15 mouse cellular contexts compared by ENCODE assay signal in genomic region chr9:60182371-60182770, GRCm38 (mm10).
"Had no signal": no experiment of that assay in that cellular context is flagged by ENCODE, and none has a peak within 500 bp of the region (broad histone marks: within the 10 kb centered on the region; RNA-seq: fewer than 3 reads in every experiment).

No protein-coding gene starts in this region.

- H3K27me3 ChIP-seq: limb, embryonic 12.5 days; limb, embryonic 15.5 days; liver, embryonic 12.5 days; liver, embryonic 15.5 days had no signal

- H3K36me3 ChIP-seq: limb, embryonic 12.5 days; limb, embryonic 15.5 days; liver, embryonic 12.5 days; liver, embryonic 15.5 days had no signal

- H3K27ac ChIP-seq: kidney, postnatal 0 days; layer of hippocampus, adult 2 months; left cerebral cortex, adult 2 months; limb, embryonic 12.5 days; limb, embryonic 15.5 days; liver, embryonic 12.5 days; liver, embryonic 15.5 days; macrophage had no signal

- H3K9me3 ChIP-seq: limb, embryonic 12.5 days; limb, embryonic 15.5 days; liver, embryonic 12.5 days; liver, embryonic 15.5 days had no signal

- DNase-seq: kidney, adult 2 months; kidney, postnatal 25 days; layer of hippocampus, postnatal 36 days; lung, adult 2 months; lung, postnatal 14 days; midbrain, embryonic 14.5 days; thymus, postnatal 25 days had no signal

- H3K4me3 ChIP-seq: layer of hippocampus, adult 2 months; left cerebral cortex, adult 2 months; limb, embryonic 12.5 days; limb, embryonic 15.5 days; liver, embryonic 12.5 days; liver, embryonic 15.5 days had no signal

- H3K4me1 ChIP-seq: liver, embryonic 12.5 days had no signal
